Mouse (Mus musculus) limb, embryonic 10.5 days (tissue): ENCODE measurements at regions not wholly inside any gene's neighbourhood (a gene's known extent, or its start where the extent isn't known, plus 50 kb on each side); places are given as distances from the start of the nearest gene placed in this dataset.
A peak's percentile ranks its signal among the peaks of the same experiment; 100 is the strongest.
"Not testable (repeated sequence)": the region's sequence is repeated elsewhere in the genome, so short reads cannot be mapped to it uniquely, and the experiment has no call there.

ENCODE experiments used
- DNase-seq: peaks from one replicate; pipeline ENCODE4 v3.0.0-alpha.2; 2017; ENCODE audit warnings: low spot score
- H3K27ac ChIP-seq: fragments of 300-500 bp; sonication (generic); 2 replicates; pipeline ENCODE4 v1.5.1; 2016; ENCODE audit warnings: mild to moderate bottlenecking
- H3K27me3 ChIP-seq: fragments of 300-500 bp; sonication (generic); 2 replicates; pipeline ENCODE4 v1.6.1; 2016; ENCODE audit warnings: low read depth, mild to moderate bottlenecking; ENCODE audit not compliant: poor library complexity, severe bottlenecking
- H3K36me3 ChIP-seq: fragments of 300-500 bp; sonication (generic); 2 replicates; pipeline ENCODE4 v1.6.1; 2016; ENCODE audit warnings: mild to moderate bottlenecking, moderate library complexity
- H3K4me1 ChIP-seq: fragments of 300-500 bp; sonication (generic); 2 replicates; pipeline ENCODE4 v1.6.1; 2016
- H3K4me3 ChIP-seq: fragments of 300-500 bp; sonication (generic); 2 replicates; pipeline ENCODE4 v1.5.1; 2016; ENCODE audit warnings: mild to moderate bottlenecking, moderate library complexity
- H3K9me3 ChIP-seq: fragments of 300-500 bp; sonication (generic); replicated peaks from 2 replicates; pipeline ENCODE4 v1.6.1; 2016; ENCODE audit warnings: mild to moderate bottlenecking
- WGBS: fragments of 180-500 bp; shearing (Covaris S2); methylation state at CpG from one replicate; pipeline ENCODE4 v1.1.7; 2016; 5-methylcytosine and 5-hydroxymethylcytosine counted together

DNA sequence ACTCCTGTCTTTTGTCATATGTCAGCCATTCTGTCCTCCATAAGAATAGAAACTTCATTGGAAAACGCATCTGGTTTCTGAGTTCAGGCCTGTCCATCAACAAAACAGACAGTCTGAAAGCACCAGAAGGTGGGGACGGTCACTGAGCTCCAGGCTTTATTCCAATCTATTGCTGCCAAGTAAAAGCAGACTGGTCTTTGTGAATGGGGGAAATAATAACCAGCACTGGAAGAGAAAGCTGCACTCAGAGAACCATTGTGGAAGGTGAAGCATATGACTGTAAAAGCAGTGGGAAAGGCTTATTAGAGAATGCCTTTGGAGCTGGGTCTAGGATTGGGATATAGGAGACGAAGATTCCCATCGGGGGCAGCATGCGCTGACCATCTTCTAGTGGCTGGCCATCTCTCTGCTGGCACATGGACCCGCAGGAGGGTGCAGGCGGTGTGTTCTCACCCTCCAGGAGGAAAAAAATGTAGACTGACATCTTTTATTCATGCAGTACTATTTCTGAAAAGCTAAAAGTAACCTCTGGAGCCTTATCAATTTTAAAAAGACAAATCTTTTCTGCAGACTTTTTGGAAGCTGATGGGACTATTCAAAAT lies 1638.0 kb downstream of the Car8 start:
- H3K27ac ChIP-seq: no peak overlapping the region
- no peaks in the 10 kb centered on the region for H3K4me1 ChIP-seq
- whole genome bisulfite sequencing: 85% methylated on average over 7 of the region's 7 CpGs
- no peaks in the 10 kb centered on the region for H3K36me3 ChIP-seq
- H3K4me3 ChIP-seq: no peak overlapping the region
- DNase-seq: no peak
- no peaks in the 10 kb centered on the region for H3K9me3 ChIP-seq
- no peaks in the 10 kb centered on the region for H3K27me3 ChIP-seq

DNA sequence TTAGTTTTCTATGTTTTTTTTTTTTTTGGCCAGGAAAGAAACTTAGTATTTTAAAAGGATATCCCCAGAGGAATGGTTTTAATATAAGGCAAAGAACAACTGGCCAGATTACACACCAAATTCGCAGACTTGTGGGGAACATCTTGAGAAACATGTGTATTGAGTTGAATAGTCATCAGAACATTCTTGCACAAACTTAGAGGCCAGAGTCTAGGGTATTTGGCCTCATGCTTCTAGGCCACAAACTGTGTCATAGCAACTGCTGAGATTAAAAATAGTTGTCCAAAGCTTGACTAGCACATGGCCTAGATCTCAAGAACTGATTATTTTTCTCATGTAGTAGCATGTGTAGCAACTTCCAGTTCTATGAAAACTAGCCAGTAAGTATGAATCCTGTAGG lies 1642.5 kb downstream of the Car8 start:
- H3K27me3 ChIP-seq: no peaks in the 10 kb centered on the region
- no peak overlapping the region for H3K4me3 ChIP-seq
- WGBS: 79% methylated on average over 1 of the region's 1 CpGs
- no peaks in the 10 kb centered on the region for H3K36me3 ChIP-seq
- H3K9me3 ChIP-seq: no peaks in the 10 kb centered on the region
- no peak for DNase-seq
- H3K27ac ChIP-seq: no peak overlapping the region
- no peaks in the 10 kb centered on the region for H3K4me1 ChIP-seq

DNA sequence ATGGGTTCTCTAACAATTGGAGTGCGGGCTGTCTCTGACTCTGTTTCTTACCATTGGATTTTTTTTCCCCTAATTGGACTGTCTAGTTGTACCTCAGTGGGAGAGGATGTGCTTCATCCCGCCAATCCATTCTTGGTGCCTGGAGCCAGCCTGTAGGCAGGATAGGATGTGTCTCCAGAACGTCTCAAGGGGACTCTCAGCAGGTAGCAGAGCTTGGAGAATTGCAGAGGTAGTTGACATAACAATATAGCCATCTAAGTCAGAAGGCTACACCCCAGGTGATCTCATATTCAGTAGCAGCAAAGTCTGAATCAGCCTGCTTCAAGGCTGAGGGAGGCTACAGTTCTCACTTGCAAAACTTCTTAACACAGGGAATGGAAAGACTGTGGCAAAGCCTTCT lies 1646.0 kb downstream of the Car8 start:
- H3K27ac ChIP-seq, H3K9me3 ChIP-seq, H3K36me3 ChIP-seq, H3K27me3 ChIP-seq, DNase-seq, H3K4me3 ChIP-seq, H3K4me1 ChIP-seq: not testable (repeated sequence)
- WGBS: 71% methylated on average over 3 of the region's 3 CpGs

- no peaks in the 10 kb centered on the region for H3K27me3 ChIP-seq
- WGBS: 32% methylated on average over 11 of the region's 11 CpGs
- 0 out of 2 replicates have a peak, but pooled peaks cover 4% of the 10 kb centered on the region for H3K4me1 ChIP-seq
- no peak overlapping the region for H3K4me3 ChIP-seq
- H3K9me3 ChIP-seq: no peaks in the 10 kb centered on the region
- DNase-seq: peak; percentile 44
- no peaks in the 10 kb centered on the region for H3K36me3 ChIP-seq
- no peak overlapping the region for H3K27ac ChIP-seq
Measured at GRCm38 (mm10) chr4:6561604-6562357, 1677.1 kb downstream of the Car8 start.

DNA sequence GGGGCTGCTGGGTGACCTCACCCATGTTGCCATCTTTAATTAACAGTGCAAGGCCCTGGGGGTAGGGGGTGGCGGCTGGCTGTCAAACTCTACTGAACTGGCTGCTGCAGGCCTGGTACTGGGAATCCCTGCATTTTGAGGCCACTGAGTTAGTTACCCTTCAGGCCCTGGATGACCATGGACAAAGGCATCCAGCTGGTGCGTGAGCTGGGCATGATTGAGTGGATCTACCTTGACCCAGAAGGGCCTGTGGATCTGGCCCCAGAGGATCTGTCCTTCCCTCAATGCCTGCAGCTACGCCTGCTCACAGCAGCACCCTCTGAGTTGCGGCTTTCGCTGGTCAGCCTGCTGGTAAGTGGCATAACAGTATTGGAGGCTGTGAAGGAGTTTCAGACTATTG lies 1699.2 kb downstream of the Car8 start:
- Histone ChIP-seq H3K4me1 (no peaks in the 10 kb centered on the region), H3K36me3 (no peaks in the 10 kb centered on the region), H3K27ac (no peak overlapping the region), H3K4me3 (no peak overlapping the region), H3K9me3 (no peaks in the 10 kb centered on the region), H3K27me3 (no peaks in the 10 kb centered on the region)
- no peak for DNase-seq
- 95% methylated on average over 5 of the region's 5 CpGs for WGBS

GRCm38 (mm10) chr4:6532441-6532840 lies 1706.4 kb downstream of the Car8 start:
- DNase-seq: no peak
- no peaks in the 10 kb centered on the region for H3K27me3 ChIP-seq
- no peak overlapping the region for H3K4me3 ChIP-seq
- no peak overlapping the region for H3K27ac ChIP-seq
- no peaks in the 10 kb centered on the region for H3K36me3 ChIP-seq
- H3K9me3 ChIP-seq: no peaks in the 10 kb centered on the region
- WGBS: 90% methylated on average over 1 of the region's 1 CpGs
- H3K4me1 ChIP-seq: no peaks in the 10 kb centered on the region

GRCm38 (mm10) chr4:6517626-6518025 lies 1721.2 kb downstream of the Car8 start:
- WGBS: 88% methylated on average over 1 of the region's 1 CpGs
- DNase-seq: no peak
- H3K27ac ChIP-seq: no peak overlapping the region
- 0 out of 2 replicates have a peak, but pooled peaks cover 5% of the 10 kb centered on the region for H3K4me1 ChIP-seq
- no peaks in the 10 kb centered on the region for H3K9me3 ChIP-seq
- no peak overlapping the region for H3K4me3 ChIP-seq
- H3K36me3 ChIP-seq: no peaks in the 10 kb centered on the region
- H3K27me3 ChIP-seq: no peaks in the 10 kb centered on the region

DNA sequence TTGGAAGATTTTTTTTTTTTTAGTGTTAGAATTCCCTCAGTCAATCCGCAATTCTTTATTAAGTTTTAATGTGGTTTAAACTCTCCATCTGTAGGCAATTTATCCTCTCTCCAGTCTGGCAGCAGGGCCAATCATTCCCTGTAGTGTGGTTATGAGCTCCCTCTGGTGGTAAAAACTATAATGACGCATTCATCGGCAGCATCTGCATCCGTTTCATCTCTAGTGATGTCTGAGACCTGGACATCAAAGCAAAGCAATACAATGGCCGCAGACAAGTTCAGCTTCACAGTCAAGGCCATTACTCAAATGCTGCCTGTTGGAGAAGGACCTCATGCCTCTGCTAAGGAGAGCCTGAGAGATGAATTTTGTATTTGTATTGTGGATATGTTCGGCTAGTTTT lies 1721.7 kb upstream of the Impad1 start:
- 22% methylated on average over 6 of the region's 6 CpGs for WGBS
- DNase-seq: peak; percentile 65

DNA sequence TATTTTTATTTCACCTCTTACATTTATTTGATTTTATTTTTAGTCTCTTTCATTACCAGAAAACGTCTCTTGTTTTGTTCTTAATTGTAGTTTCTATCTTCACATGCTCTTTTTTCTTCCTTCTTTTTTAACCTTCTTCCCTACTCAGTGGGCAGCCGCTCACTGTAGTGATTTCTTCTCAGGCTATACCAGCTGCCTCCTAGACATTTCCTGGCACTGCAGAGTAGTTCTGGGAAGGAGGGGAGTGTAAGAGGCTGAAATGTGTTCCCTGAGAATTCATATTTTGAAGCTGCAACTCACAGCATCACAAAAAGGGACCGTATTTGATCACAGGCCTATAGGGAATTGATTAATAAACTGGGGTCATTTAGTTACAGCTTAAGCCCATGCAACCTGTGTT lies 1720.5 kb upstream of the Impad1 start:
- Histone ChIP-seq H3K4me1 (0 out of 2 replicates have a peak, but pooled peaks cover 5% of the 10 kb centered on the region), H3K9me3 (no peaks in the 10 kb centered on the region), H3K27me3 (no peaks in the 10 kb centered on the region), H3K36me3 (no peaks in the 10 kb centered on the region), H3K27ac (no peak overlapping the region), H3K4me3 (no peak overlapping the region)
- whole genome bisulfite sequencing: 73% methylated on average over 3 of the region's 3 CpGs
- DNase-seq: no peak

More for the DNA sequence above, 1721.7 kb upstream of the Impad1 start:
- Histone ChIP-seq H3K4me3 (no peak overlapping the region), H3K27me3 (no peaks in the 10 kb centered on the region), H3K36me3 (no peaks in the 10 kb centered on the region), H3K4me1 (0 out of 2 replicates have a peak, but pooled peaks cover 5% of the 10 kb centered on the region), H3K27ac (no peak overlapping the region), H3K9me3 (no peaks in the 10 kb centered on the region)

DNA sequence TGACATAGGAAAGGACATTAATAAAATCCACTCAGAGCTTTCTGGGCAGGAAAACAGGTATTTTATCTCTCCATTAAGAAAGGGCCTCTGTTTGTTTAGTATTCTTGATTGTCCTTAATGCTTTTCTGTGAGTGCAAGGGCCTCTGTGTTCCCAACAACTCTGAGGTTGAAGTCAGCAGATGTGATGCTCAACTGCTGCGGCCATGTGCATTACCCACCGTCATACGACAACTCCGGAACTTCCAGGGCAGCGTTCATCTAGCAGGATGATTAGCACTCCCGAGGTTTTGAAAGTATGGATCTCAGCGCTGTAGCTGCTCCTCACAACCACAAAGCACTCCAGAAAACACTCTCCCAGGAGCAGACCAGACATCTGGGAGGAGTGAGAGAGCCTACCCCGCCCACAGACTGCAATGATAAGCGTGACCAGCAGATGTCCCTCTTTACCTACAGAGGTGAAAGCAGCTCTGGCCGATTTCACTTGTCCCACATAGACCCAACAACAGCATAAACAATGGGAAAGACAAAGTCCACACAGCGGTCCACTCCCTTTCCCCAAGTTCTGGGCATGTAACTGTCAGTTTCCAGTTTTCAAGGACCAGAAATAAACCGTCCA lies 1719.7 kb upstream of the Impad1 start:
- peak; percentile 81 for DNase-seq
- H3K36me3 ChIP-seq: no peaks in the 10 kb centered on the region
- no peak overlapping the region for H3K27ac ChIP-seq
- 0 out of 2 replicates have a peak, but pooled peaks cover 5% of the 10 kb centered on the region for H3K4me1 ChIP-seq
- H3K9me3 ChIP-seq: no peaks in the 10 kb centered on the region
- 20% methylated on average over 12 of the region's 12 CpGs for WGBS
- no peaks in the 10 kb centered on the region for H3K27me3 ChIP-seq
- no peak overlapping the region for H3K4me3 ChIP-seq

DNA sequence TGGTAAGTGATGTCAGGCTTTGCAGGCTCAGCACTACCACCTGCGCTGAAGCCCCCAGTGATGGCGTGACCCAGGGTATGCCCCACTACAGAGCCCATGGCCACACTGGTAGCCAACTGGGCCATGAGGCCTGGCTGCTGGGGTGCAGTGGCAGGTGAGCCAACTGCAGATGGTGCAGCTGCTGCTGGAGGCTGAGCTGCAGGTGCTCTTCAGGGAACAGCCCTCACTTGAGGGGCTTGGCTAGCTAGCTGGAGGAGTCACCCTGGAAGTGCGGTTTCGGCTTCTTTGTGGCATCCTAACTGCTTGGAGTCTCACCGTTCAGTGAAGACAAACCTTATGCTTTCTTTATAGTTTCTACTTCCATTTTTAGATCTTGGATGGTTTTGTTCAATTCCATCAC lies 1714.9 kb upstream of the Impad1 start:
- 91% methylated on average over 5 of the region's 5 CpGs for WGBS
- H3K4me1 ChIP-seq: 0 out of 2 replicates have a peak, but pooled peaks cover 3% of the 10 kb centered on the region

More for the DNA sequence above, 1714.9 kb upstream of the Impad1 start:
- no peak for DNase-seq
- no peak overlapping the region for H3K27ac ChIP-seq
- no peaks in the 10 kb centered on the region for H3K9me3 ChIP-seq
- no peaks in the 10 kb centered on the region for H3K36me3 ChIP-seq
- no peaks in the 10 kb centered on the region for H3K27me3 ChIP-seq
- H3K4me3 ChIP-seq: no peak overlapping the region
